Comparison of ENCODE assay signal across 15 mouse cellular contexts in genomic region chr1:51911331-51911730, GRCm38 (mm10). TPM values are rescaled to one million over a fixed set of nuclear protein-coding genes. Genes with fewer than 3 reads are reported as not detected.
DNase-seq lines count a peak whose midpoint lies in the region; ATAC-seq and TF ChIP-seq lines count a peak whose summit lies in the region.
"Had no signal": no experiment of that assay in that cellular context is flagged by ENCODE, and none has a peak within 500 bp of the region (broad histone marks: within the 10 kb centered on the region; RNA-seq: fewer than 3 reads in every experiment).

No protein-coding gene starts in this region.

- no peak for ATAC-seq in lung, embryonic 14.5 days (ENCODE audit: insufficient read depth)
- no peak for ATAC-seq in kidney, postnatal 0 days (replicated peaks; ENCODE audit: low FRiP score, low read depth)
- no peak for ATAC-seq in forebrain, embryonic 15.5 days (replicated peaks)
- ATAC-seq: intestine, postnatal 0 days; liver, postnatal 0 days had no signal

- peak; percentile 21 for DNase-seq in embryo, embryonic 10 days (ENCODE audit: low spot score)
- DNase-seq in embryo, embryonic 10.5 days (ENCODE audit: low spot score), result no peak
- peak; percentile 71 for DNase-seq in lung, embryonic 14.5 days
- DNase-seq in lung, postnatal 14 days, result no peak
- peak; percentile 70 for DNase-seq in kidney, postnatal 0 days (ENCODE audit: low spot score)
- DNase-seq in mesoderm, embryonic 11.5 days (ENCODE audit: low read depth, low spot score), result peak; percentile 47
- DNase-seq in left cerebral cortex, postnatal 25 days (ENCODE audit: low spot score in 2 of 2), result no peak
- DNase-seq: cerebellum, adult 9-10 months; gastrocnemius, postnatal 25 days; liver, postnatal 0 days had no signal

- intact Hi-C loops in left cerebral cortex, postnatal 25 days (cut with DNase I), result loop anchor here (5.0 kb wide), 1 partner anchor 74 kb away; no protein-coding TSS in a partner anchor

- H3K9ac ChIP-seq in lung, embryonic 14.5 days, result no peak overlapping the region
- H3K9ac ChIP-seq in kidney, postnatal 0 days (ENCODE audit: low read depth, low read length), result no peak overlapping the region
- no peak overlapping the region for H3K9ac ChIP-seq in forebrain, embryonic 15.5 days (replicated peaks)
- H3K9ac ChIP-seq: limb, embryonic 12.5 days; liver, postnatal 0 days had no signal

- no peak overlapping the region for H3K4me3 ChIP-seq in lung, embryonic 14.5 days (ENCODE audit: low read depth, low read length)
- H3K4me3 ChIP-seq in kidney, postnatal 0 days (replicated peaks; ENCODE audit: low read depth, low read length), result no peak overlapping the region
- H3K4me3 ChIP-seq in forebrain, embryonic 15.5 days, result no peak overlapping the region
- H3K4me3 ChIP-seq: hindbrain, embryonic 10.5 days; limb, embryonic 12.5 days had no signal

- no peaks in the 10 kb centered on the region for H3K27me3 ChIP-seq in lung, embryonic 14.5 days (ENCODE audit: insufficient read depth, low read length)
- H3K27me3 ChIP-seq in kidney, postnatal 0 days (ENCODE audit: insufficient read depth, low read length), result no peaks in the 10 kb centered on the region
- H3K27me3 ChIP-seq in forebrain, embryonic 15.5 days, result no peaks in the 10 kb centered on the region
- H3K27me3 ChIP-seq: limb, embryonic 12.5 days had no signal

- H3K4me2 ChIP-seq in lung, embryonic 14.5 days, result no peak overlapping the region
- H3K4me2 ChIP-seq in kidney, postnatal 0 days (ENCODE audit: low read length), result no peak overlapping the region
- H3K4me2 ChIP-seq in forebrain, embryonic 15.5 days (replicated peaks), result no peak overlapping the region
- H3K4me2 ChIP-seq: limb, embryonic 12.5 days; midbrain, embryonic 11.5 days had no signal

- H3K36me3 ChIP-seq in lung, embryonic 14.5 days (ENCODE audit: insufficient read depth), result peaks cover 6% of the 10 kb centered on the region; the same call in 1 of the 2 replicates
- no peaks in the 10 kb centered on the region for H3K36me3 ChIP-seq in kidney, postnatal 0 days (ENCODE audit: insufficient read depth, low read length)
- no peaks in the 10 kb centered on the region for H3K36me3 ChIP-seq in forebrain, embryonic 15.5 days

- H3K9me3 ChIP-seq in lung, embryonic 14.5 days (ENCODE audit: low read depth, low read length), result no peaks in the 10 kb centered on the region
- no peaks in the 10 kb centered on the region for H3K9me3 ChIP-seq in kidney, postnatal 0 days (replicated peaks; ENCODE audit: low read length)
- H3K9me3 ChIP-seq in forebrain, embryonic 15.5 days, result no peaks in the 10 kb centered on the region
- H3K9me3 ChIP-seq: hindbrain, embryonic 10.5 days; limb, embryonic 12.5 days had no signal

- TF ChIP-seq CTCF in lung, embryonic 14.5 days (IDR thresholded peaks at IDR 0.05; ENCODE audit: low read depth), result no peak
- no peak for TF ChIP-seq CTCF in kidney, postnatal 0 days (IDR thresholded peaks at IDR 0.05; ENCODE audit: low read depth)

- WGBS in lung, embryonic 14.5 days, result 28% methylated on average over 4 of the region's 4 CpGs
- WGBS in kidney, postnatal 0 days, result 27% methylated on average over 4 of the region's 4 CpGs
- WGBS in forebrain, embryonic 15.5 days, result 69% methylated on average over 4 of the region's 4 CpGs

- H3K27ac ChIP-seq in lung, embryonic 14.5 days (ENCODE audit: low read depth), result no peak overlapping the region
- no peak overlapping the region for H3K27ac ChIP-seq in kidney, postnatal 0 days
- H3K27ac ChIP-seq in forebrain, embryonic 15.5 days (replicated peaks), result no peak overlapping the region
- H3K27ac ChIP-seq: hindbrain, embryonic 10.5 days; limb, embryonic 12.5 days had no signal

- peaks cover 35% of the 10 kb centered on the region for H3K4me1 ChIP-seq in lung, embryonic 14.5 days (ENCODE audit: insufficient read depth)
- peaks cover 40% of the 10 kb centered on the region for H3K4me1 ChIP-seq in kidney, postnatal 0 days (replicated peaks; ENCODE audit: insufficient read depth, low read length)
- H3K4me1 ChIP-seq in forebrain, embryonic 15.5 days, result peaks cover 54% of the 10 kb centered on the region

RNA-seq across cellular contexts. Expression of gene Myo1b, which starts 4.5 kb away (rescaled TPM):
- polyA plus RNA-seq in lung, embryonic 14.5 days (2014; fragmentation: Nextera tagmentation; extraction: Ambion mirVana), result 117 and 118 TPM in 2 replicates
- polyA plus RNA-seq in kidney, postnatal 0 days (2015; fragmentation: Nextera tagmentation; extraction: Ambion mirVana), result 58.0 and 67.0 TPM in 2 replicates
- 86.4 and 94.5 TPM in 2 replicates for polyA plus RNA-seq in forebrain, embryonic 15.5 days (2015; fragmentation: Nextera tagmentation; extraction: Ambion mirVana)
- 10 to 100 TPM; 39.6 to 45.9 TPM for total RNA-seq in left cerebral cortex, postnatal 25 days (2021)

Comparison
In these comparisons a context has a peak if more than half of its experiments do, and no peak if none do; other contexts are left out.
1. DNase-seq: peak in embryo, embryonic 10 days (single experiment), lung, embryonic 14.5 days (single experiment), kidney, postnatal 0 days (single experiment) and mesoderm, embryonic 11.5 days (single experiment); none in embryo, embryonic 10.5 days (single experiment), lung, postnatal 14 days (single experiment) and left cerebral cortex, postnatal 25 days (0 of 2).